Mouse (Mus musculus) CH12.LX (cell line): ENCODE data around the gene Sec22c. TPM values are rescaled to one million over a fixed set of nuclear protein-coding genes. Genes with fewer than 3 reads are reported as not detected.

Source experiments
- DNase-seq: peaks from one replicate; pipeline ENCODE4 v3.0.0-alpha.2; 2013; ENCODE audit errors: extremely low read depth
- H3K27ac ChIP-seq: 2 replicates; pipeline ENCODE4 v1.5.1; 2012; ENCODE audit warnings: low read depth, mild to moderate bottlenecking, control low read depth, moderate library complexity; ENCODE audit not compliant: insufficient read depth
- H3K27me3 ChIP-seq: replicated peaks from 2 replicates; pipeline ENCODE3; 2012; ENCODE audit warnings: inconsistent platforms
- H3K36me3 ChIP-seq, 2 experiments: replicated peaks in 1 of 2; 2 replicates each; pipeline versions ENCODE3 to v1.6.1; 2012; ENCODE audit warnings: inconsistent platforms in 1 of 2, low read length in 1 of 2, mild to moderate bottlenecking in 1 of 2, mixed read lengths in 1 of 2, moderate library complexity in 1 of 2; ENCODE audit not compliant: control insufficient read depth in 1 of 2, insufficient read depth in 1 of 2
- H3K4me1 ChIP-seq, 2 experiments: 2 replicates each; pipeline ENCODE4 v1.6.1; 2012; ENCODE audit warnings: inconsistent platforms in 1 of 2, moderate library complexity in 1 of 2; ENCODE audit not compliant: insufficient read depth in 2 of 2, control insufficient read depth in 1 of 2
- H3K4me2 ChIP-seq: 2 replicates; pipeline ENCODE4 v1.6.1; 2012; ENCODE audit warnings: low read depth, mild to moderate bottlenecking, control low read depth; ENCODE audit not compliant: poor library complexity, insufficient read depth, severe bottlenecking
- H3K4me3 ChIP-seq, 3 experiments: fragments of 150-350 bp in 1 of 3; sonication (generic) in 1 of 3; replicated peaks in 1 of 3; 2 replicates each; pipeline versions ENCODE3 to v1.5.1; 2011 to 2012; ENCODE audit warnings: low read depth in 2 of 3, low read length in 2 of 3, mild to moderate bottlenecking in 2 of 3, moderate library complexity in 2 of 3, control low read depth in 1 of 3, improper control_type of control experiment in 1 of 3, inconsistent platforms in 1 of 3, mixed read lengths in 1 of 3; ENCODE audit not compliant: poor library complexity in 1 of 3
- H3K79me2 ChIP-seq: replicated peaks from 2 replicates; pipeline ENCODE4 v1.6.1; 2012; ENCODE audit warnings: mild to moderate bottlenecking, moderate library complexity; ENCODE audit not compliant: control insufficient read depth, poor library complexity, insufficient read depth, severe bottlenecking; ENCODE audit errors: extremely low read depth
- H3K9ac ChIP-seq: 2 replicates; pipeline ENCODE4 v1.6.1; 2012; ENCODE audit warnings: low read depth, mild to moderate bottlenecking, control low read depth, moderate library complexity; ENCODE audit not compliant: insufficient read depth
- H3K9me3 ChIP-seq: replicated peaks from 2 replicates; pipeline ENCODE3; 2012; ENCODE audit warnings: low read length, inconsistent platforms, mixed read lengths
- BHLHE40 ChIP-seq: IDR thresholded peaks from 2 replicates; pipeline ENCODE4 v1.6.1; 2011; ENCODE audit warnings: mild to moderate bottlenecking, low read depth, low read length, improper control_type of control experiment
- ETS1 ChIP-seq: conservative IDR thresholded peaks from 2 replicates; pipeline ENCODE4 v1.6.1; 2012; ENCODE audit warnings: low read depth, mild to moderate bottlenecking, inconsistent platforms, low read length, improper control_type of control experiment, moderate library complexity
- GABPA ChIP-seq: IDR thresholded peaks from 2 replicates; pipeline ENCODE4 v1.6.1; 2012; ENCODE audit warnings: low read depth, low read length, improper control_type of control experiment, inconsistent platforms; ENCODE audit not compliant: insufficient replicate concordance
- HCFC1 ChIP-seq: IDR thresholded peaks from 2 replicates; pipeline ENCODE4 v1.6.1; 2012; ENCODE audit warnings: low read depth, mild to moderate bottlenecking, inconsistent platforms, low read length, improper control_type of control experiment
- IRF4 ChIP-seq: IDR thresholded peaks from 2 replicates; pipeline ENCODE4 v1.6.1; 2014; ENCODE audit warnings: low read depth, mild to moderate bottlenecking, inconsistent platforms, low read length, improper control_type of control experiment
- JUN ChIP-seq: IDR thresholded peaks from 2 replicates; pipeline ENCODE4 v1.6.1; 2011; ENCODE audit warnings: low read depth, mild to moderate bottlenecking, low read length, improper control_type of control experiment, moderate library complexity; ENCODE audit not compliant: insufficient read depth
- KAT2A ChIP-seq: IDR thresholded peaks from 2 replicates; pipeline ENCODE4 v1.6.1; 2012; ENCODE audit warnings: low read length, improper control_type of control experiment, inconsistent platforms; ENCODE audit not compliant: insufficient replicate concordance
- MAFK ChIP-seq: IDR thresholded peaks from 2 replicates; pipeline ENCODE4 v1.6.1; 2011; ENCODE audit warnings: low read length, improper control_type of control experiment; ENCODE audit not compliant: insufficient replicate concordance
- MXI1 ChIP-seq: IDR thresholded peaks from 2 replicates; pipeline ENCODE4 v1.6.1; 2011; ENCODE audit warnings: mild to moderate bottlenecking, low read depth, low read length, improper control_type of control experiment
- MYC ChIP-seq: IDR thresholded peaks from 2 replicates; pipeline ENCODE4 v1.6.1; 2011; ENCODE audit warnings: low read depth, mild to moderate bottlenecking, improper control_type of control experiment, low read length
- NELFE ChIP-seq: IDR thresholded peaks from 2 replicates; pipeline ENCODE4 v1.6.1; 2011; ENCODE audit warnings: low read depth, low read length, improper control_type of control experiment
- RCOR1 ChIP-seq: conservative IDR thresholded peaks from 2 replicates; pipeline ENCODE4 v1.6.1; 2012; ENCODE audit warnings: low read depth, mild to moderate bottlenecking, inconsistent platforms, low read length, improper control_type of control experiment
- SIN3A ChIP-seq: IDR thresholded peaks from 2 replicates; pipeline ENCODE4 v1.6.1; 2012; ENCODE audit warnings: low read length, improper control_type of control experiment, inconsistent platforms
- UBTF ChIP-seq: IDR thresholded peaks from 2 replicates; pipeline ENCODE4 v1.6.1; 2012; ENCODE audit warnings: low read depth, mild to moderate bottlenecking, inconsistent platforms, low read length, improper control_type of control experiment, moderate library complexity
- ZC3H11A ChIP-seq: IDR thresholded peaks from 2 replicates; pipeline ENCODE4 v1.6.1; 2012; ENCODE audit warnings: low read depth, mild to moderate bottlenecking, inconsistent platforms, low read length, improper control_type of control experiment
- ZNF384 ChIP-seq: IDR thresholded peaks from 2 replicates; pipeline ENCODE4 v1.6.1; 2012; ENCODE audit warnings: low read depth, low read length, improper control_type of control experiment, inconsistent platforms
- dilution Hi-C: fragments of 300-500 bp; cut with MboI; formaldehyde crosslinking; loops from 2 replicates; pipeline ENCODE4 v1.14.3; 2020; ENCODE audit warnings: low sequenced_read_pairs; ENCODE audit not compliant: extremely low pct_unique_long_range_greater_than_20kb, extremely low pct_ligation_motif_present
- in situ Hi-C: fragments of 300-500 bp; cut with MboI; formaldehyde crosslinking; loops from 3 replicates; pipeline ENCODE4 v1.14.3; 2019; ENCODE audit warnings: low sequenced_read_pairs, low pct_ligation_motif_present, low pct_unique_long_range_greater_than_20kb, mixed read lengths
- polyA plus RNA-seq: library from polyadenylated mRNA; unstranded; fragments of >175 nt; gene quantifications from 2 replicates; pipeline ENCODE4 v1.2.1, GENCODE M21; 2012; ENCODE audit warnings: low read depth; ENCODE audit not compliant: insufficient read length
- total RNA-seq, 2 experiments: library from RNA; depleted of rRNA; stranded (reverse); fragments of 300-350 nt in 1 of 2; fragments of >200 nt in 1 of 2; gene quantifications; 2 replicates each; pipeline ENCODE4 v1.2.3; 2012 to 2014

Sec22c gene
- total and polyA plus RNA-seq, 3 experiments: 2.4 to 5.7 (median 4.0) TPM

- Histone ChIP-seq H3K27ac (no peak overlapping the region), H3K36me3 (peaks cover 0 to 38% of the 10 kb centered on the region in 2 experiments), H3K4me3 (no peak overlapping the region), H3K9me3 (peaks cover 2% of the 10 kb centered on the region), H3K27me3 (no peaks in the 10 kb centered on the region), H3K4me1 (no peaks in the 10 kb centered on the region), H3K4me2 (no peak overlapping the region), H3K9ac (no peak overlapping the region), H3K79me2 (no peaks in the 10 kb centered on the region)
- in situ Hi-C loops: no loop called here
- no peak for DNase-seq
- dilution Hi-C loops: no loop called here
- no peak for TF ChIP-seq SIN3A
- TF ChIP-seq RCOR1: no peak
- TF ChIP-seq IRF4: no peak
- no peak for TF ChIP-seq ETS1
- TF ChIP-seq ZNF384: no peak
- no peak for TF ChIP-seq MAFK
- no peak for TF ChIP-seq HCFC1
- no peak for TF ChIP-seq MXI1
- no peak for TF ChIP-seq MYC
- TF ChIP-seq KAT2A: no peak
- TF ChIP-seq UBTF: no peak
- TF ChIP-seq BHLHE40: no peak
- no peak for TF ChIP-seq NELFE
These were observed 10.6 kb downstream of the Sec22c start for GRCm38 (mm10) chr9:121694736-121695135.

GRCm38 (mm10) chr9:121690734-121691133 lies 14.6 kb downstream of the Sec22c start:
- Histone ChIP-seq H3K4me1 (peaks cover 0 to 2% of the 10 kb centered on the region in 2 experiments; a peak in 1 of 4 replicates), H3K4me2 (no peak overlapping the region), H3K36me3 (peaks cover 3 to 53% of the 10 kb centered on the region in 2 experiments), H3K79me2 (no peaks in the 10 kb centered on the region), H3K4me3 (no peak overlapping the region)
- TF ChIP-seq NELFE (no peak), UBTF (no peak), ZNF384 (no peak), BHLHE40 (no peak), GABPA (no peak), JUN (no peak), MYC (no peak), ZC3H11A (no peak)
- TF ChIP-seq, all 38 proteins: peak for 0
- Histone ChIP-seq H3K27ac (no peak overlapping the region), H3K9ac (no peak overlapping the region), H3K9me3 (no peaks in the 10 kb centered on the region), H3K27me3 (no peaks in the 10 kb centered on the region)
- in situ Hi-C loops (no loop called here), dilution Hi-C loops (no loop called here)
- DNase-seq: no peak
